Mouse (Mus musculus): Measurements from ENCODE around the gene Hhat.

DNA sequence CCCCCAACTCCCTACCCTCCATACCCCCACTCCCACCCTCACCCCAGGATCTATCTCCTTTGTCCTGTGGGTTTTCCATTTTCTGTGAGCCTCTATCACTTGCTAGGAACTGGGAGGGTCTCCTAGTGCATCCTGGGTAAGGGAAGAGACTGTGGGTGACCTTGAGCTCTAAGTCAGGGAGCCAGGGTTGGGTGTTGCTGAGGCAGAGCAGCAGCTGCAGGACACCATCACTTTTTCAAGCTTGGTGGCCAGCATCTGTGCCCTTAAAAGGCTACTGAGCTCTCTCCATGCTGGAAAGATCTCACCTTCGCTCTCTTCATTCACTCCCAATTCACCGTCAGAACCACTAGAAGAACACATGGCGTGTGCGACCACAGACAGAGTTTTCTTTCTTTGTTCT, 7.2 kb upstream of the Hhat start:
- TF ChIP-seq USF2 (conservative IDR thresholded peaks at IDR 0.05; ENCODE audit: low read depth, low read length), result no peak
- TF ChIP-seq CHD2 (IDR thresholded peaks at IDR 0.05; ENCODE audit: low read length), result no peak
- TF ChIP-seq MAX (IDR thresholded peaks at IDR 0.05; ENCODE audit: low read length), result no peak
